Mouse (Mus musculus) hindbrain, embryonic 16.5 days (tissue): ENCODE results near the gene Prmt1. TPM values are rescaled to one million over a fixed set of nuclear protein-coding genes. Genes with fewer than 3 reads are reported as not detected.
"Not testable (repeated sequence)": the region's sequence is repeated elsewhere in the genome, so short reads cannot be mapped to it uniquely, and the experiment has no call there.

Experiments
- ATAC-seq: fragments of 200-750 bp; cut with Nextera tagmentation; 2 replicates; pipeline ENCODE4 v1.8.0; 2017; ENCODE audit warnings: moderate TSS enrichment, moderate library complexity
- H3K27ac ChIP-seq: fragments of 300-500 bp; sonication (generic); 2 replicates; pipeline ENCODE4 v1.5.1; 2014; ENCODE audit warnings: low read depth, mild to moderate bottlenecking, control low read depth, low read length, moderate library complexity
- H3K27me3 ChIP-seq: fragments of 300-500 bp; sonication (generic); replicated peaks from 2 replicates; pipeline ENCODE4 v1.6.1; 2014; ENCODE audit warnings: low read length; ENCODE audit not compliant: control insufficient read depth, insufficient read depth
- H3K36me3 ChIP-seq: fragments of 300-500 bp; sonication (generic); 2 replicates; pipeline ENCODE4 v1.6.1; 2014; ENCODE audit warnings: mild to moderate bottlenecking, low read length, moderate library complexity, mixed read lengths; ENCODE audit not compliant: control insufficient read depth, insufficient read depth
- H3K4me1 ChIP-seq: fragments of 300-500 bp; sonication (generic); 2 replicates; pipeline ENCODE4 v1.6.1; 2014; ENCODE audit warnings: low read depth, low read length; ENCODE audit not compliant: control insufficient read depth, insufficient read depth
- H3K4me2 ChIP-seq: fragments of 300-500 bp; sonication (generic); 2 replicates; pipeline ENCODE4 v1.6.1; 2014; ENCODE audit warnings: mild to moderate bottlenecking, low read length, control low read depth, moderate library complexity
- H3K4me3 ChIP-seq: fragments of 300-500 bp; sonication (generic); 2 replicates; pipeline ENCODE4 v1.5.1; 2014; ENCODE audit warnings: mild to moderate bottlenecking, low read length, control low read depth, moderate library complexity
- H3K9ac ChIP-seq: fragments of 300-500 bp; sonication (generic); 2 replicates; pipeline ENCODE4 v1.6.1; 2014; ENCODE audit warnings: low read depth, mild to moderate bottlenecking, control low read depth, low read length, moderate library complexity
- H3K9me3 ChIP-seq: fragments of 300-500 bp; sonication (generic); 2 replicates; pipeline ENCODE4 v1.6.1; 2014; ENCODE audit warnings: mild to moderate bottlenecking, low read length, moderate library complexity; ENCODE audit not compliant: control insufficient read depth
- WGBS: fragments of 180-500 bp; shearing (Covaris S2); extraction: QIAGEN DNeasy Blood & Tissue Kit; methylation state at CpG from one replicate; pipeline ENCODE4 v1.1.7; 2014; 5-methylcytosine and 5-hydroxymethylcytosine counted together
- polyA plus RNA-seq: library from polyadenylated mRNA; unstranded; fragments of >200 nt; fragmentation: Nextera tagmentation; extraction: Ambion mirVana; gene quantifications from 2 replicates; pipeline ENCODE4 v1.2.1, GENCODE M21; 2015

The Prmt1 gene
- polyA plus RNA-seq, 1 experiment from 2014 or later: 629 TPM

GRCm38 (mm10) chr7:45024281-45025248 lies 38.2 kb upstream of the Prmt1 start:
- Histone ChIP-seq H3K4me1 (peaks cover 2% of the 10 kb centered on the region; the same call in 1 of the 2 replicates), H3K27me3 (no peaks in the 10 kb centered on the region), H3K9me3 (no peaks in the 10 kb centered on the region), H3K4me3 (no peak overlapping the region), H3K9ac (no peak overlapping the region), H3K36me3 (peaks cover 21% of the 10 kb centered on the region), H3K4me2 (no peak overlapping the region), H3K27ac (no peak overlapping the region)
- no peak for ATAC-seq
- 88% methylated on average over 15 of the region's 15 CpGs for WGBS

- not testable (repeated sequence) for H3K4me2 ChIP-seq
Measured at GRCm38 (mm10) chr7:45023711-45024110, 37.3 kb upstream of the Prmt1 start.

GRCm38 (mm10) chr7:45020225-45020624 lies 33.9 kb upstream of the Prmt1 start:
- Histone ChIP-seq H3K27ac (no peak overlapping the region), H3K4me3 (no peak overlapping the region), H3K9ac (no peak overlapping the region), H3K4me2 (no peak overlapping the region), H3K9me3 (no peaks in the 10 kb centered on the region), H3K36me3 (no peaks in the 10 kb centered on the region), H3K4me1 (peaks cover 10% of the 10 kb centered on the region), H3K27me3 (no peaks in the 10 kb centered on the region)
- no peak for ATAC-seq
- 74% methylated on average over 9 of the region's 9 CpGs for WGBS

More at GRCm38 (mm10) chr7:45023711-45024110, 37.3 kb upstream of the Prmt1 start:
- WGBS: 76% methylated on average over 5 of the region's 5 CpGs
- not testable (repeated sequence) for H3K9me3 ChIP-seq, H3K27ac ChIP-seq, H3K9ac ChIP-seq, H3K27me3 ChIP-seq, H3K4me3 ChIP-seq, ATAC-seq, H3K4me1 ChIP-seq
- peaks cover 16% of the 10 kb centered on the region for H3K36me3 ChIP-seq

GRCm38 (mm10) chr7:45019031-45019571 lies 32.7 kb upstream of the Prmt1 start:
- no peaks in the 10 kb centered on the region for H3K36me3 ChIP-seq
- H3K27me3 ChIP-seq: no peaks in the 10 kb centered on the region
- H3K4me1 ChIP-seq: peaks cover 20% of the 10 kb centered on the region
- no peak overlapping the region for H3K27ac ChIP-seq
- H3K9me3 ChIP-seq: no peaks in the 10 kb centered on the region
- H3K9ac ChIP-seq: peak overlapping the region; percentile 31; the same call in 1 of the 2 replicates
- 48% methylated on average over 8 of the region's 8 CpGs for WGBS
- H3K4me3 ChIP-seq: peak overlapping the region; percentile 2; the same call in 1 of the 2 replicates
- peak overlapping the region; percentile 93 for H3K4me2 ChIP-seq
- no peak for ATAC-seq

GRCm38 (mm10) chr7:45017242-45018061 lies 31.1 kb upstream of the Prmt1 start, which contains the start of gene Rras:
Rras (plus strand) TSS chr7:45017961.
- Histone ChIP-seq H3K4me3 (peak within 1 kb of the TSS; percentile 60), H3K27me3 (no peaks in the 10 kb centered on the region), H3K27ac (peak within 1 kb of the TSS; percentile 82), H3K4me2 (peak within 1 kb of the TSS; percentile 93), H3K36me3 (peaks cover 5% of the 10 kb centered on the region), H3K9me3 (no peaks in the 10 kb centered on the region), H3K9ac (peak within 1 kb of the TSS; percentile 67), H3K4me1 (peaks cover 20% of the 10 kb centered on the region)
- WGBS: 1% methylated on average over 29 of the region's 36 CpGs
- ATAC-seq: peak; percentile 85

GRCm38 (mm10) chr7:45016761-45017160 lies 30.4 kb upstream of the Prmt1 start:
- Histone ChIP-seq H3K4me3 (peak overlapping the region; percentile 60), H3K9me3 (no peaks in the 10 kb centered on the region), H3K4me1 (peaks cover 20% of the 10 kb centered on the region), H3K36me3 (peaks cover 10% of the 10 kb centered on the region), H3K27ac (peak overlapping the region; percentile 82), H3K9ac (peak overlapping the region; percentile 25), H3K27me3 (no peaks in the 10 kb centered on the region), H3K4me2 (peak overlapping the region; percentile 93)
- WGBS: 4% methylated on average over 4 of the region's 4 CpGs
- no peak; the same call in 1 of the 2 replicates for ATAC-seq

- ATAC-seq: peak; percentile 93
- Histone ChIP-seq H3K4me3 (peak within 1 kb of the TSS; percentile 60), H3K4me2 (peak within 1 kb of the TSS; percentile 93), H3K27ac (peak within 1 kb of the TSS; percentile 82), H3K9ac (peak within 1 kb of the TSS; percentile 82), H3K36me3 (peaks cover 14% of the 10 kb centered on the region), H3K4me1 (peaks cover 20% of the 10 kb centered on the region), H3K27me3 (no peaks in the 10 kb centered on the region), H3K9me3 (no peaks in the 10 kb centered on the region)
- 1% methylated on average over 68 of the region's 69 CpGs for WGBS
Measured at GRCm38 (mm10) chr7:45015957-45016612, 29.7 kb upstream of the Prmt1 start, which contains the start of gene Scaf1. Scaf1 (minus strand) TSS chr7:45016363.

GRCm38 (mm10) chr7:45015344-45015956 lies 29.1 kb upstream of the Prmt1 start:
- no peaks in the 10 kb centered on the region for H3K9me3 ChIP-seq
- 2% methylated on average over 20 of the region's 20 CpGs for WGBS
- no peak for ATAC-seq
- H3K4me2 ChIP-seq: peak overlapping the region; percentile 60
- peaks cover 15% of the 10 kb centered on the region for H3K36me3 ChIP-seq
- H3K27me3 ChIP-seq: no peaks in the 10 kb centered on the region
- H3K27ac ChIP-seq: peak overlapping the region; percentile 78
- peaks cover 20% of the 10 kb centered on the region for H3K4me1 ChIP-seq
- peak overlapping the region; percentile 82 for H3K9ac ChIP-seq
- peak overlapping the region; percentile 60 for H3K4me3 ChIP-seq
